Mouse (Mus musculus) lung, postnatal 25 days (tissue): ENCODE measurements around the gene 1810009A15Rik.
"Not testable (repeated sequence)": the region's sequence is repeated elsewhere in the genome, so short reads cannot be mapped to it uniquely, and the experiment has no call there.

Source experiments
- DNase-seq: peaks from one replicate; pipeline ENCODE4 v3.0.0; 2022; ENCODE audit warnings: low spot score

The 1810009A15Rik gene

GRCm38 (mm10) chr19:8888511-8889385, at the start of gene 1810009A15Rik, which contains the start of gene Gm49416:
Gene 1810009A15Rik, plus strand, starts transcription at chr19:8888853.
Gene Gm49416, plus strand, starts transcription at chr19:8888926.
- peak; percentile 96 for DNase-seq

- no peak for DNase-seq
These were observed 49.3 kb upstream of the 1810009A15Rik start, which contains the start of gene Gng3 for GRCm38 (mm10) chr19:8839103-8839907. Gene Gng3, minus strand, starts transcription at chr19:8839194.

- peak; percentile 82 for DNase-seq
These were observed 48.5 kb upstream of the 1810009A15Rik start for GRCm38 (mm10) chr19:8839908-8840791.

- DNase-seq = no peak
These were observed 47.6 kb upstream of the 1810009A15Rik start for GRCm38 (mm10) chr19:8841012-8841411.

- DNase-seq = peak; percentile 46
These were observed 45.7 kb upstream of the 1810009A15Rik start for GRCm38 (mm10) chr19:8842961-8843360.

GRCm38 (mm10) chr19:8844371-8845129, 44.1 kb upstream of the 1810009A15Rik start:
- peak; percentile 81 for DNase-seq

GRCm38 (mm10) chr19:8848356-8848755, 40.3 kb upstream of the 1810009A15Rik start:
- DNase-seq = no peak

GRCm38 (mm10) chr19:8850402-8850901, 38.2 kb upstream of the 1810009A15Rik start, which contains the start of gene Lrrn4cl:
Gene Lrrn4cl, plus strand, starts transcription at chr19:8850768.
- no peak for DNase-seq

GRCm38 (mm10) chr19:8851639-8852038, 37.0 kb upstream of the 1810009A15Rik start:
- DNase-seq = peak; percentile 48

GRCm38 (mm10) chr19:8852236-8852928, 36.3 kb upstream of the 1810009A15Rik start:
- no peak for DNase-seq

- no peak for DNase-seq
These were observed 35.5 kb upstream of the 1810009A15Rik start for GRCm38 (mm10) chr19:8853117-8853516.

GRCm38 (mm10) chr19:8857689-8858088, 31.0 kb upstream of the 1810009A15Rik start:
- peak; percentile 61 for DNase-seq

GRCm38 (mm10) chr19:8859018-8859417, 29.6 kb upstream of the 1810009A15Rik start:
- no peak for DNase-seq

GRCm38 (mm10) chr19:8864265-8864664, 24.4 kb upstream of the 1810009A15Rik start:
- no peak for DNase-seq

- not testable (repeated sequence) for DNase-seq
These were observed 18.3 kb upstream of the 1810009A15Rik start for GRCm38 (mm10) chr19:8870381-8870780.

GRCm38 (mm10) chr19:8870838-8871237, 17.8 kb upstream of the 1810009A15Rik start:
- DNase-seq = no peak

- peak; percentile 98 for DNase-seq
These were observed 17.1 kb upstream of the 1810009A15Rik start, which contains the start of gene Ubxn1 for GRCm38 (mm10) chr19:8871267-8872186. Gene Ubxn1, plus strand, starts transcription at chr19:8871496.

GRCm38 (mm10) chr19:8872266-8872840, 16.3 kb upstream of the 1810009A15Rik start:
- no peak for DNase-seq
